In genomic region chr7:125562413-125562812, GRCm38 (mm10) we compare ENCODE assay signal across 29 mouse cellular contexts. TPM values are rescaled to one million over a fixed set of nuclear protein-coding genes. Genes with fewer than 3 reads are reported as not detected.
A peak's percentile ranks its signal among the peaks of the same experiment; 100 is the strongest.
DNase-seq lines count a peak whose midpoint lies in the region; ATAC-seq and TF ChIP-seq lines count a peak whose summit lies in the region.
"Had no signal": no experiment of that assay in that cellular context is flagged by ENCODE, and none has a peak within 500 bp of the region (broad histone marks: within the 10 kb centered on the region; RNA-seq: fewer than 3 reads in every experiment).

No protein-coding gene starts in this region.

- H3K4me1 ChIP-seq in heart, adult 2 months (ENCODE audit: control insufficient read depth, insufficient read depth, low read length): peaks cover 41% of the 10 kb centered on the region
- H3K4me1 ChIP-seq in embryonic facial prominence, embryonic 10.5 days: peaks cover 20% of the 10 kb centered on the region
- peaks cover 10% of the 10 kb centered on the region for H3K4me1 ChIP-seq in limb, embryonic 12.5 days (replicated peaks)
- H3K4me1 ChIP-seq: forebrain, embryonic 15.5 days had no signal

- TF ChIP-seq POLR2A in heart, adult 2 months (IDR thresholded peaks at IDR 0.05; ENCODE audit: insufficient read depth, low read depth, low read length): no peak

- H3K4me3 ChIP-seq in heart, adult 2 months: no peak overlapping the region
- no peak overlapping the region for H3K4me3 ChIP-seq in embryonic facial prominence, embryonic 10.5 days
- H3K4me3 ChIP-seq in limb, embryonic 12.5 days (replicated peaks): no peak overlapping the region
- H3K4me3 ChIP-seq in layer of hippocampus, adult 2 months: no peak overlapping the region
- H3K4me3 ChIP-seq: forebrain, embryonic 10.5 days; forebrain, embryonic 15.5 days; heart, embryonic 13.5 days; hindbrain, embryonic 10.5 days; hindbrain, embryonic 15.5 days; liver, embryonic 15.5 days had no signal

- TF ChIP-seq EP300 in heart, adult 2 months (IDR thresholded peaks at IDR 0.05; ENCODE audit: insufficient read depth, low read depth, low read length): no peak

- WGBS in heart, adult 2 months: 73% methylated on average over 4 of the region's 4 CpGs
- 68% methylated on average over 4 of the region's 4 CpGs for WGBS in embryonic facial prominence, embryonic 10.5 days
- 43% methylated on average over 4 of the region's 4 CpGs for WGBS in limb, embryonic 12.5 days

- no peak for TF ChIP-seq CTCF in heart, adult 2 months (IDR thresholded peaks at IDR 0.05)
- no peak for TF ChIP-seq CTCF in layer of hippocampus, adult 2 months (conservative IDR thresholded peaks at IDR 0.05)

- ATAC-seq in limb, embryonic 12.5 days (ENCODE audit: insufficient number of reproducible peaks, insufficient read depth, low FRiP score, low TSS enrichment, low read depth): no peak
- ATAC-seq: forebrain, embryonic 15.5 days; Patski had no signal

- peak overlapping the region; percentile 23; the same call in 1 of the 2 replicates for H3K27ac ChIP-seq in heart, adult 2 months
- H3K27ac ChIP-seq in embryonic facial prominence, embryonic 10.5 days (replicated peaks): no peak overlapping the region
- H3K27ac ChIP-seq in limb, embryonic 12.5 days: peak overlapping the region; percentile 12; the same call in 1 of the 2 replicates
- no peak overlapping the region for H3K27ac ChIP-seq in layer of hippocampus, adult 2 months
- H3K27ac ChIP-seq: forebrain, embryonic 10.5 days; forebrain, embryonic 15.5 days; heart, embryonic 13.5 days; hindbrain, embryonic 10.5 days; hindbrain, embryonic 15.5 days; kidney, postnatal 0 days; liver, embryonic 15.5 days had no signal

- H3K27me3 ChIP-seq in heart, adult 2 months (ENCODE audit: control insufficient read depth, insufficient read depth, low read length): no peaks in the 10 kb centered on the region
- H3K27me3 ChIP-seq in embryonic facial prominence, embryonic 10.5 days (replicated peaks; ENCODE audit: low read depth, poor library complexity, severe bottlenecking): no peaks in the 10 kb centered on the region
- H3K27me3 ChIP-seq in limb, embryonic 12.5 days: no peaks in the 10 kb centered on the region
- H3K27me3 ChIP-seq: CH12.LX; forebrain, embryonic 15.5 days; heart, embryonic 13.5 days; hindbrain, embryonic 15.5 days; liver, embryonic 15.5 days; Patski had no signal

- no peak overlapping the region for H3K9ac ChIP-seq in heart, adult 2 months (ENCODE audit: low read depth, low read length)
- no peak overlapping the region for H3K9ac ChIP-seq in limb, embryonic 12.5 days (replicated peaks)
- H3K9ac ChIP-seq: forebrain, embryonic 15.5 days; heart, embryonic 13.5 days; hindbrain, embryonic 15.5 days; liver, embryonic 15.5 days; lung, embryonic 14.5 days had no signal

- H3K79me2 ChIP-seq in heart, adult 2 months (replicated peaks; ENCODE audit: control insufficient read depth, insufficient read depth, low read length): no peaks in the 10 kb centered on the region

- H3K4me2 ChIP-seq in limb, embryonic 12.5 days: no peak overlapping the region
- H3K4me2 ChIP-seq: forebrain, embryonic 15.5 days; heart, embryonic 13.5 days; hindbrain, embryonic 15.5 days; liver, embryonic 15.5 days; lung, embryonic 14.5 days had no signal

- no peak for DNase-seq in heart, adult 2 months
- no peak for DNase-seq in heart, postnatal 36 days
- DNase-seq in NIH3T3 (ENCODE audit: low read depth): peak; percentile 66
- DNase-seq in embryonic facial prominence, embryonic 10.5 days (ENCODE audit: low spot score): peak; percentile 25
- no peak for DNase-seq in urinary bladder, postnatal 4 days (ENCODE audit: low spot score in 2 of 2)
- no peak for DNase-seq in layer of hippocampus, adult 2 months (ENCODE audit: low spot score in 2 of 2)
- DNase-seq: adrenal gland, postnatal 25 days; cerebellum, adult 18-20 months; cerebellum, postnatal 14 days; heart, postnatal 10 days; kidney, adult 18-20 months; layer of hippocampus, adult 9-11 months; lung, embryonic 14.5 days; midbrain, embryonic 14.5 days; right cerebral cortex, postnatal 25 days; spleen, adult 18-20 months; thymus, adult 18-20 months; thymus, postnatal 25 days had no signal

- peaks cover 3% of the 10 kb centered on the region for H3K36me3 ChIP-seq in heart, adult 2 months (ENCODE audit: control insufficient read depth, insufficient read depth, low read length)
- H3K36me3 ChIP-seq in embryonic facial prominence, embryonic 10.5 days (replicated peaks): no peaks in the 10 kb centered on the region
- no peaks in the 10 kb centered on the region for H3K36me3 ChIP-seq in limb, embryonic 12.5 days
- H3K36me3 ChIP-seq: forebrain, embryonic 10.5 days; forebrain, embryonic 15.5 days; heart, embryonic 13.5 days; hindbrain, embryonic 15.5 days had no signal

- H3K9me3 ChIP-seq in embryonic facial prominence, embryonic 10.5 days: no peaks in the 10 kb centered on the region
- H3K9me3 ChIP-seq in limb, embryonic 12.5 days: no peaks in the 10 kb centered on the region
- H3K9me3 ChIP-seq: forebrain, embryonic 10.5 days; forebrain, embryonic 15.5 days; heart, embryonic 13.5 days; hindbrain, embryonic 10.5 days; hindbrain, embryonic 15.5 days; liver, embryonic 15.5 days had no signal

- intact Hi-C loops in heart, adult 2 months (cut with DNase I): loop anchor here (2.0 kb wide), 1 partner anchor 16 kb away; no protein-coding TSS in a partner anchor
- intact Hi-C loops in heart, postnatal 36 days (cut with DNase I): no loop called here

RNA-seq across cellular contexts. Expression of gene Il4ra, which starts 10.5 kb away (rescaled TPM):
- total RNA-seq in heart, adult 2 months (2021): 10 to 100 TPM; 13.2 to 20.1 TPM
- polyA plus RNA-seq in heart, adult 2 months (2012; rRNA removed): 14.3 and 19.1 TPM in 2 replicates
- total RNA-seq in heart, postnatal 36 days (2021): 10 to 100 TPM; 13.2 to 19.1 TPM
- polyA plus RNA-seq in embryonic facial prominence, embryonic 10.5 days (2016; fragmentation: Nextera tagmentation; extraction: Ambion mirVana): 3.7 and 4.9 TPM in 2 replicates
- 4.6 and 4.8 TPM in 2 replicates for polyA plus RNA-seq in limb, embryonic 12.5 days (2016; fragmentation: Nextera tagmentation; extraction: Ambion mirVana)
- total RNA-seq in layer of hippocampus, adult 2 months (2021): 1 to 10 TPM; 3.2 to 3.9 TPM

RNA-seq across cellular contexts. Expression of gene Il21r, which starts 40.8 kb away (rescaled TPM):
- total RNA-seq in heart, adult 2 months (2021): under 1 TPM; 0.48 to 0.60 TPM
- 1.8 and 2.3 TPM in 2 replicates for polyA plus RNA-seq in heart, adult 2 months (2012; rRNA removed)
- under 1 TPM; 0.44 to 0.54 TPM for total RNA-seq in heart, postnatal 36 days (2021)
- polyA plus RNA-seq in embryonic facial prominence, embryonic 10.5 days (2016; fragmentation: Nextera tagmentation; extraction: Ambion mirVana): 0.35 and 0.38 TPM in 2 replicates
- polyA plus RNA-seq in limb, embryonic 12.5 days (2016; fragmentation: Nextera tagmentation; extraction: Ambion mirVana): 0.20 and 0.54 TPM in 2 replicates
- total RNA-seq in layer of hippocampus, adult 2 months (2021): under 1 TPM; 0.98 to 1.00 TPM
- total RNA-seq: gastrocnemius, adult 8-10 months had no signal
- polyA plus RNA-seq: Patski had no signal

Comparison
In these comparisons a context has a peak if more than half of its experiments do, and no peak if none do; other contexts are left out.
1. DNase-seq: peak in NIH3T3 (single experiment) and embryonic facial prominence, embryonic 10.5 days (single experiment); none in heart, adult 2 months (0 of 2), heart, postnatal 36 days (0 of 2), urinary bladder, postnatal 4 days (0 of 2) and layer of hippocampus, adult 2 months (0 of 2).
2. H3K27ac ChIP-seq: peak in heart, adult 2 months (single experiment) and limb, embryonic 12.5 days (single experiment); none in embryonic facial prominence, embryonic 10.5 days (single experiment) and layer of hippocampus, adult 2 months (single experiment).